Mouse (Mus musculus): ENCODE data around the gene Irf2bp2. TPM values are rescaled to one million over a fixed set of nuclear protein-coding genes. Genes with fewer than 3 reads are reported as not detected.
A peak's percentile ranks its signal among the peaks of the same experiment; 100 is the strongest.

The Irf2bp2 gene
- polyA plus RNA-seq, 1 experiment: 91.6 TPM

GRCm38 (mm10) chr8:126566446-126567062 lies 27.2 kb downstream of the Irf2bp2 start:
- 54% methylated on average over 14 of the region's 14 CpGs for WGBS
- TF ChIP-seq CTCF (IDR thresholded peaks at IDR 0.05; ENCODE audit: extremely low read depth, insufficient read length, insufficient replicate concordance, low read depth, low read length) (no peak), POLR2A (IDR thresholded peaks at IDR 0.05; ENCODE audit: low read depth, low read length) (no peak; the same call in 1 of the 2 replicates)
- no peak overlapping the region for H3K4me3 ChIP-seq (ENCODE audit: low read depth, low read length)
- no peaks in the 10 kb centered on the region for H3K36me3 ChIP-seq (ENCODE audit: control insufficient read depth, insufficient read depth, low read length)
- H3K27me3 ChIP-seq (ENCODE audit: control insufficient read depth, insufficient read depth, low read length): no peaks in the 10 kb centered on the region
- H3K4me1 ChIP-seq (ENCODE audit: control insufficient read depth, insufficient read depth, insufficient read length, low read length): peaks cover 7% of the 10 kb centered on the region; the same call in 1 of the 2 replicates
- H3K27ac ChIP-seq (ENCODE audit: insufficient read depth, low read depth, low read length): peak overlapping the region; percentile 52

- no peak for TF ChIP-seq CTCF (IDR thresholded peaks at IDR 0.05; ENCODE audit: extremely low read depth, insufficient read length, insufficient replicate concordance, low read depth, low read length)
- TF ChIP-seq POLR2A (IDR thresholded peaks at IDR 0.05; ENCODE audit: low read depth, low read length): no peak
- H3K4me3 ChIP-seq (ENCODE audit: low read depth, low read length): no peak overlapping the region
- H3K27ac ChIP-seq (ENCODE audit: insufficient read depth, low read depth, low read length): peak overlapping the region; percentile 52
- WGBS: 79% methylated on average over 6 of the region's 6 CpGs
- no peaks in the 10 kb centered on the region for H3K36me3 ChIP-seq (ENCODE audit: control insufficient read depth, insufficient read depth, low read length)
- H3K27me3 ChIP-seq (ENCODE audit: control insufficient read depth, insufficient read depth, low read length): no peaks in the 10 kb centered on the region
- H3K4me1 ChIP-seq (ENCODE audit: control insufficient read depth, insufficient read depth, insufficient read length, low read length): peaks cover 5% of the 10 kb centered on the region; the same call in 1 of the 2 replicates
Measured at GRCm38 (mm10) chr8:126565954-126566445, 27.8 kb downstream of the Irf2bp2 start.

- H3K27me3 ChIP-seq (ENCODE audit: control insufficient read depth, insufficient read depth, low read length): no peaks in the 10 kb centered on the region
- H3K4me3 ChIP-seq (ENCODE audit: low read depth, low read length): no peak overlapping the region
- no peak for TF ChIP-seq CTCF (IDR thresholded peaks at IDR 0.05; ENCODE audit: extremely low read depth, insufficient read length, insufficient replicate concordance, low read depth, low read length)
- TF ChIP-seq POLR2A (IDR thresholded peaks at IDR 0.05; ENCODE audit: low read depth, low read length): no peak
- 82% methylated on average over 6 of the region's 6 CpGs for WGBS
- H3K4me1 ChIP-seq (ENCODE audit: control insufficient read depth, insufficient read depth, insufficient read length, low read length): peaks cover 5% of the 10 kb centered on the region; the same call in 1 of the 2 replicates
- no peaks in the 10 kb centered on the region for H3K36me3 ChIP-seq (ENCODE audit: control insufficient read depth, insufficient read depth, low read length)
- no peak overlapping the region for H3K27ac ChIP-seq (ENCODE audit: insufficient read depth, low read depth, low read length)
Measured at GRCm38 (mm10) chr8:126565231-126565781, 28.5 kb downstream of the Irf2bp2 start.

- 76% methylated on average over 9 of the region's 9 CpGs for WGBS
- Histone ChIP-seq H3K27me3 (ENCODE audit: control insufficient read depth, insufficient read depth, low read length) (no peaks in the 10 kb centered on the region), H3K36me3 (ENCODE audit: control insufficient read depth, insufficient read depth, low read length) (no peaks in the 10 kb centered on the region), H3K27ac (ENCODE audit: insufficient read depth, low read depth, low read length) (no peak overlapping the region), H3K4me1 (ENCODE audit: control insufficient read depth, insufficient read depth, insufficient read length, low read length) (peaks cover 5% of the 10 kb centered on the region; the same call in 1 of the 2 replicates), H3K4me3 (ENCODE audit: low read depth, low read length) (no peak overlapping the region)
- TF ChIP-seq CTCF (IDR thresholded peaks at IDR 0.05; ENCODE audit: extremely low read depth, insufficient read length, insufficient replicate concordance, low read depth, low read length) (no peak), POLR2A (IDR thresholded peaks at IDR 0.05; ENCODE audit: low read depth, low read length) (no peak; the same call in 1 of the 2 replicates)
Measured at GRCm38 (mm10) chr8:126564551-126565154, 29.1 kb downstream of the Irf2bp2 start.

GRCm38 (mm10) chr8:126561316-126561841 lies 32.4 kb downstream of the Irf2bp2 start:
- 82% methylated on average over 4 of the region's 4 CpGs for WGBS
- Histone ChIP-seq H3K27me3 (ENCODE audit: control insufficient read depth, insufficient read depth, low read length) (no peaks in the 10 kb centered on the region), H3K36me3 (ENCODE audit: control insufficient read depth, insufficient read depth, low read length) (no peaks in the 10 kb centered on the region), H3K27ac (ENCODE audit: insufficient read depth, low read depth, low read length) (no peak overlapping the region), H3K4me1 (ENCODE audit: control insufficient read depth, insufficient read depth, insufficient read length, low read length) (peaks cover 8% of the 10 kb centered on the region), H3K4me3 (ENCODE audit: low read depth, low read length) (no peak overlapping the region)
- no peak for TF ChIP-seq CTCF (IDR thresholded peaks at IDR 0.05; ENCODE audit: extremely low read depth, insufficient read length, insufficient replicate concordance, low read depth, low read length)
- TF ChIP-seq POLR2A (IDR thresholded peaks at IDR 0.05; ENCODE audit: low read depth, low read length): no peak

- no peaks in the 10 kb centered on the region for H3K36me3 ChIP-seq (ENCODE audit: control insufficient read depth, insufficient read depth, low read length)
- 73% methylated on average over 13 of the region's 13 CpGs for WGBS
- H3K27me3 ChIP-seq (ENCODE audit: control insufficient read depth, insufficient read depth, low read length): no peaks in the 10 kb centered on the region
- H3K27ac ChIP-seq (ENCODE audit: insufficient read depth, low read depth, low read length): peak overlapping the region; percentile 89
- H3K4me1 ChIP-seq (ENCODE audit: control insufficient read depth, insufficient read depth, insufficient read length, low read length): peaks cover 5% of the 10 kb centered on the region
- no peak overlapping the region for H3K4me3 ChIP-seq (ENCODE audit: low read depth, low read length)
- TF ChIP-seq CTCF (IDR thresholded peaks at IDR 0.05; ENCODE audit: extremely low read depth, insufficient read length, insufficient replicate concordance, low read depth, low read length): no peak
- TF ChIP-seq POLR2A (IDR thresholded peaks at IDR 0.05; ENCODE audit: low read depth, low read length): no peak
Measured at GRCm38 (mm10) chr8:126558400-126558953, 35.3 kb downstream of the Irf2bp2 start.
